Mouse (Mus musculus) heart, embryonic 11.5 days (tissue): ENCODE results near the gene Zfp763. TPM values are rescaled to one million over a fixed set of nuclear protein-coding genes. Genes with fewer than 3 reads are reported as not detected.
"Not testable (repeated sequence)": the region's sequence is repeated elsewhere in the genome, so short reads cannot be mapped to it uniquely, and the experiment has no call there.

Experiments
- ATAC-seq: fragments of 200-750 bp; cut with Nextera tagmentation; replicated peaks from 2 replicates; pipeline ENCODE4 v1.8.0; 2017; ENCODE audit warnings: moderate library complexity; ENCODE audit not compliant: insufficient number of reproducible peaks, low FRiP score, low TSS enrichment
- H3K27ac ChIP-seq: fragments of 300-500 bp; sonication (generic); 2 replicates; pipeline ENCODE4 v1.5.1; 2014; ENCODE audit warnings: mild to moderate bottlenecking, low read depth, low read length
- H3K27me3 ChIP-seq: fragments of 300-500 bp; sonication (generic); 2 replicates; pipeline ENCODE4 v1.6.1; 2014; ENCODE audit warnings: mild to moderate bottlenecking, low read length, mixed read lengths; ENCODE audit not compliant: control insufficient read depth, insufficient read depth
- H3K36me3 ChIP-seq: fragments of 300-500 bp; sonication (generic); 2 replicates; pipeline ENCODE4 v1.6.1; 2014; ENCODE audit warnings: mild to moderate bottlenecking, low read length, moderate library complexity, mixed read lengths; ENCODE audit not compliant: control insufficient read depth, insufficient read depth
- H3K4me1 ChIP-seq: fragments of 300-500 bp; sonication (generic); 2 replicates; pipeline ENCODE4 v1.6.1; 2014; ENCODE audit warnings: low read length; ENCODE audit not compliant: control insufficient read depth, insufficient read depth
- H3K4me2 ChIP-seq: fragments of 300-500 bp; sonication (generic); 2 replicates; pipeline ENCODE4 v1.6.1; 2014; ENCODE audit warnings: mild to moderate bottlenecking, moderate library complexity
- H3K4me3 ChIP-seq: fragments of 300-500 bp; sonication (generic); 2 replicates; pipeline ENCODE4 v1.5.1; 2014; ENCODE audit warnings: low read depth, low read length
- H3K9ac ChIP-seq: fragments of 300-500 bp; sonication (generic); 2 replicates; pipeline ENCODE4 v1.6.1; 2014; ENCODE audit warnings: mild to moderate bottlenecking, low read depth, low read length, moderate library complexity
- H3K9me3 ChIP-seq: fragments of 300-500 bp; sonication (generic); replicated peaks from 2 replicates; pipeline ENCODE4 v1.6.1; 2016; ENCODE audit warnings: low read length; ENCODE audit not compliant: control insufficient read depth
- WGBS: fragments of 180-500 bp; shearing (Covaris S2); extraction: QIAGEN DNeasy Blood & Tissue Kit; methylation state at CpG from one replicate; pipeline ENCODE4 v1.1.7; 2014; ENCODE audit not compliant: insufficient replicate concordance; 5-methylcytosine and 5-hydroxymethylcytosine counted together
- polyA plus RNA-seq: library from polyadenylated mRNA; unstranded; fragments of >200 nt; fragmentation: Nextera tagmentation; extraction: Ambion mirVana; gene quantifications from 2 replicates; pipeline ENCODE4 v1.2.1, GENCODE M21; 2014

Zfp763 gene
- polyA plus RNA-seq: 7.4 and 8.4 TPM in 2 replicates

DNA sequence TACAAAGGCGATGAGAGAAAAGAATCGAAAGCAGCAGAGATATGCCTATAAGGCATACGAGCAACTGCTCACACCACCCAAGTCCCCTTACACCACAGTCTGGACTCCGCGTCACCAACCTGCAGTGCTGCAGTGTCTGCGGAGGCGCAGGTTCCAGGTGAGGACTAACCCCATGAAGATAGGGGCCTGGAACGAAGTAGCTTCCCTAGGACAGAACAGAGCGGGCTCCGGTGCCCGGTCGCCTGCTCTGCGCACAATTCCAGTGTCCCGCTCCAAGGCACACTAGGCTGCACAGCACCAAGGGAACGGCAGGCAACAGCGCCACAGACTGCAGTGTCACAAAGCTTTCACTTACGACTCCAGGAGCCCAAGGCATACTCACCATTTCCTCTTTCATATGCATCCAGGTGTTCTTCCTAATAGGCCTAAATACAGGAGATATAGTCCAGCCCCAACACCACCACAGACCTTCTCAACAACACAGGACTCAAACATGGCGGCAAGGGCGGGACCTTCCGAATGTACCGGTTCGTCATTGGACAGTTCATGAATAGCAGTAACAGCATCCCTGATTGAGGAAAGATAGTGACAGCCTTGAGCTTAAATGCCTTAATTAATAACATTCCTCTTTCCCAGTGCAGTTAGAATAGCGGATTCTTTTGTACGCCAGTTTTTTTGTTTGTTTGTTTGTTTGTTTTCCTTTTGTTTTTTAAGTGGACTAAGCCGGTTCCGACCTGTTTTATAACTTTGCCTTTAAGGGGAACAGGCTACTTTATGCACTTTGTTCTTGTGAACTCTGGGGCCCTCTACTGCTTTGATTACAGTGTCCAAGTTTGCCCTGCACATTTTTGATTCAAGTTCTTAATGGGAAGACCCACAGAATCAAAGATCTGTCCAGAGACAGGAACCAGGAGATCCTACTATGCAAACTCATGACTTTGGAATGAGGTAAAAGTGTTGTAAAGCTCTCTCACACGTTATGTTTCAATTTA, at the start of gene Zfp763:
TSS of gene Zfp763 (minus strand) at position 503 of the 992 bp plus-strand sequence.
- Histone ChIP-seq H3K4me1 (no peaks in the 10 kb centered on the region), H3K36me3 (no peaks in the 10 kb centered on the region), H3K9me3 (no peaks in the 10 kb centered on the region), H3K4me3 (peak within 1 kb of the TSS; percentile 84), H3K9ac (peak within 1 kb of the TSS; percentile 88), H3K27ac (peak within 1 kb of the TSS; percentile 75), H3K4me2 (peak within 1 kb of the TSS; percentile 70), H3K27me3 (no peaks in the 10 kb centered on the region)
- ATAC-seq: peak; percentile 81
- WGBS: 3% methylated on average over 27 of the region's 27 CpGs

DNA sequence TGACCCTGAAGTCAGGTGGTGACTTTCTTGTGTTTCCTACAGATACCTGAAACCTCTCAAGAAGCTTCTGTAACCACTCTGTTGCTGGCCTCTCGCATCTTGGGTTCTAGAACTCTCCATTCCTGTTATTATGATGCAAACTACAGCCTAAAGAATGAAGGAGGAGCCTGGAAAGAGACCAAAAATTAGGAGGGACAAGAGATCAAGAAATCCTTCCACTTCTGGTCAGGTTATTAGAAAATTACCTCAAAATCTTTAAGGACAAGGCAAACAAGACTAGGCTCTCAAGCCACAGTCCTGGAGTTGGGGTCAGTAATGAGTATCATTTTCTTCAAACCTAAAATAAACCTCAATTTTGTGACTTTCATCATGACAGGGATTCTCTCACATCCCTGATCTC, 34.8 kb upstream of the Zfp763 start, which contains the start of gene 4921501E09Rik:
TSS of gene 4921501E09Rik (minus strand) at position 101 of the 400 bp plus-strand sequence.
- Histone ChIP-seq H3K4me3 (no peak within 1 kb of the TSS), H3K9ac (no peak within 1 kb of the TSS), H3K4me1 (no peaks in the 10 kb centered on the region), H3K4me2 (no peak within 1 kb of the TSS), H3K27me3 (no peaks in the 10 kb centered on the region), H3K36me3 (no peaks in the 10 kb centered on the region), H3K27ac (no peak within 1 kb of the TSS), H3K9me3 (no peaks in the 10 kb centered on the region)
- ATAC-seq: no peak
- WGBS: 45% methylated on average over 1 of the region's 1 CpGs

DNA sequence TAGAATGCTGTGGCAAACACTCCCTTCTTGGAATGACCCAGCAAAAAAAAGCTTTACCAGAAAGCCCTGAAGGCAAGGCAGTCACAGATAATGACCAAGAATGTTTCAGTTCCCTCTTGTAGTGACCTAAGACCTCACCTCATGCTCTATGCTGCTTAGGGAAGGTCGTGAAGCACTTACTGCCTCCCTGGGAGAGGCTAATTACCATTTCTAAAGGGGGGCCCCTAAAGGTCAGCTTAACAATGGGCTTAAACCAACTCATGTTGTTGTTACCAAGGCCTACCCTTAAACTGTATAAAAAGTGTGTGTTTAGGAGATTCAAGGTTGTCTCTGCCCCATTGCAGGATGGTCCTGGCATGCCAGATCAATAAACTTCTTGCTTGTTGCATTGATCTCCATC, 29.8 kb upstream of the Zfp763 start:
- H3K4me2 ChIP-seq: no peak overlapping the region
- no peaks in the 10 kb centered on the region for H3K27me3 ChIP-seq
- no peaks in the 10 kb centered on the region for H3K36me3 ChIP-seq
- no peak for ATAC-seq
- no peak overlapping the region for H3K9ac ChIP-seq
- H3K27ac ChIP-seq: no peak overlapping the region
- no peak overlapping the region for H3K4me3 ChIP-seq
- WGBS: 0% methylated on average over 1 of the region's 1 CpGs
- H3K9me3 ChIP-seq: no peaks in the 10 kb centered on the region
- no peaks in the 10 kb centered on the region for H3K4me1 ChIP-seq

GRCm38 (mm10) chr17:33058791-33059190, 25.6 kb upstream of the Zfp763 start:
- Histone ChIP-seq H3K27me3 (no peaks in the 10 kb centered on the region), H3K9ac (no peak overlapping the region), H3K4me1 (no peaks in the 10 kb centered on the region), H3K4me2 (no peak overlapping the region), H3K9me3 (no peaks in the 10 kb centered on the region), H3K27ac (no peak overlapping the region), H3K36me3 (no peaks in the 10 kb centered on the region), H3K4me3 (no peak overlapping the region)
- ATAC-seq: no peak
- 8% methylated on average over 1 of the region's 1 CpGs for WGBS

- no peak for ATAC-seq
- Histone ChIP-seq H3K4me2 (peak overlapping the region; percentile 70), H3K27ac (no peak overlapping the region), H3K4me1 (no peaks in the 10 kb centered on the region), H3K4me3 (peak overlapping the region; percentile 84), H3K36me3 (peaks cover 2% of the 10 kb centered on the region; the same call in 1 of the 2 replicates), H3K27me3 (no peaks in the 10 kb centered on the region), H3K9me3 (no peaks in the 10 kb centered on the region), H3K9ac (peak overlapping the region; percentile 88)
- WGBS: 11% methylated on average over 10 of the region's 10 CpGs
Measured at GRCm38 (mm10) chr17:33032376-33032775, 826 bp downstream of the Zfp763 start.

DNA sequence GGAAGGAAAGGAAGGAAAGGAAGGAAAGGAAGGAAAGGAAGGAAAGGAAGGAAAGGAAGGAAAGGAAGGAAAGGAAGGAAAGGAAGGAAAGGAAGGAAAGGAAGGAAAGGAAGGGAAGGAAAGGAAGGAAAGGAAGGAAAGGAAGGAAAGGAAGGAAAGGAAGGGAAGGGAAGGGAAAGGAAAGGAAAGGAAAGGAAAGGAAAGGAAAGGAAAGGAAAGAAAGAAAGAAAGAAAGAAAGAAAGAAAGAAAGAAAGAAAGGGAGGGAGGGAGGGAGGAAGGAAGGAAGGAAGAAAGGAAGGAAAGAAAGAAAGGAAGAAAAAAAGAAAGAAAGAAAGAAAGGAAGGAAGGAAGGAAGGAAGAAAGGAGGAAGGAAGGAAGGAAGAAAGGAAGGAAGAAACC, 12.8 kb downstream of the Zfp763 start:
- ATAC-seq, H3K4me3 ChIP-seq, H3K9ac ChIP-seq, H3K4me2 ChIP-seq, H3K27ac ChIP-seq, H3K27me3 ChIP-seq, H3K4me1 ChIP-seq: not testable (repeated sequence)
- Histone ChIP-seq H3K36me3 (peaks cover 45% of the 10 kb centered on the region), H3K9me3 (peaks cover 45% of the 10 kb centered on the region)

DNA sequence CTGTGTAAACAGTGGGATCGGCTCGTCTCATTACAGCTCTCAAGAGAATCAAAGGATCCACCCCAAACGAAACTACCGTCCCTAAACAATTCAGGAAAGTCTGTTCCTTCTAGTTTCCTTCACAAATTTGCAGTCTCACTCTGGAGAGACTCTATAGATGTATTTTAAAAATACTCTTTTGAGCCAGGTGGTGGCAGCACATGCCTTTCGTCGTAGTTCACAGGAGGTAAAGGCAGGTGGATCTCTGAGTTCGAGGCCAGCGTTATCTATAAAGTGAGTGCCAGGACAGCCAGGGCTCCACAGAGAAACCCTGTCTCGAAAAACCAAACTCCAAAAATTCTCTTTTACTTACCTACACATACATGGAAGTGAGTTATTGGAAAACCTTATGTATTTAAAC, 24.9 kb downstream of the Zfp763 start:
- Histone ChIP-seq H3K9me3 (peaks cover 5% of the 10 kb centered on the region), H3K4me1 (no peaks in the 10 kb centered on the region), H3K4me3 (no peak overlapping the region), H3K4me2 (no peak overlapping the region), H3K36me3 (peaks cover 17% of the 10 kb centered on the region), H3K9ac (no peak overlapping the region), H3K27me3 (no peaks in the 10 kb centered on the region), H3K27ac (no peak overlapping the region)
- no peak for ATAC-seq
- WGBS: 38% methylated on average over 9 of the region's 9 CpGs

DNA sequence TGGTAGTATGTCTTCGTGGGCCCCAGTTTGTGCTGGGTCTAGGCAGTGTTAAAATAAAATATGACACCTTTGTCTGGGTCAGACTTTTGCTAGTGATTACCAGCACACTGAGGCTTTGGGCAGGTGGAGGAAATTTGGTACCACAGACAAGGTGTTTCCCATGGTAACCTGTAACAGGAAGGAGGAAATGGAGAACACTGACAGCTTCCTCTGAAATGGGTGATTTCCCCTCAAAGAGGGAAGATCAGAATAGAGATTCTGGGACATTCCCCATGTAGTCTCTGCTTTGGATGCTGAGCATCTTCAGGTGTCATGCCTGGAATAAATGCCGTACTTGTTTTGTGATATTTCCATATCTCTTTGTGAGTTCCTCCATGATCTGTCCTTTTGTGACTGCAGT, 34.7 kb downstream of the Zfp763 start:
- H3K4me3 ChIP-seq: no peak overlapping the region
- H3K9me3 ChIP-seq: peaks cover 7% of the 10 kb centered on the region
- 88% methylated on average over 2 of the region's 2 CpGs for WGBS
- ATAC-seq: no peak
- H3K27me3 ChIP-seq: no peaks in the 10 kb centered on the region
- H3K27ac ChIP-seq: no peak overlapping the region
- H3K4me1 ChIP-seq: peaks cover 5% of the 10 kb centered on the region; the same call in 1 of the 2 replicates
- peaks cover 18% of the 10 kb centered on the region for H3K36me3 ChIP-seq
- no peak overlapping the region for H3K9ac ChIP-seq
- H3K4me2 ChIP-seq: no peak overlapping the region
